Mouse (Mus musculus): ENCODE measurements around the gene Sgpl1.

DNA sequence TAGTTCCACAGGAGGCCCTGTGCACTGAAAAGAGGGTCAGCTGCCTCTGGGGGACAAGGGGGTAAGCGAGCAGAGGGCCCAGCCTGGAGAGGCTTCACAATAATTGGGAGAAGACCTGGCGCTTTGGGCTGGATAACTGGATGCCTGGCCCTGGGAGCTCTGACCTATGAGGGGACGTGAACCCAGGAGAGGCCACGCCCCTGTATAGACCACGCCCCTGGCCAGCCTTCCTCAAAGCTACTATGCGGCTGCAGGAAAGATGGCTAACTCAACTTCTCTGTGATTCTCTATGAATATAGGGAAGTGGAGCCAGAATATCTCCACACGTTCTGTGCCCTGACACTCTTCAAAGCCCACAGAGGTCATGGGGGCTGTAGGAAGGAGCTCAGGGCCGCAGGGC lies 82.9 kb downstream of the Sgpl1 start:
- no peak for TF ChIP-seq MAFK (IDR thresholded peaks at IDR 0.05; ENCODE audit: insufficient read depth, low read depth, low read length)
- no peak for TF ChIP-seq CHD2 (IDR thresholded peaks at IDR 0.05; ENCODE audit: low read depth, low read length)

All from ES-E14 (cell line).